Mouse (Mus musculus): ENCODE data around the gene Cdk11b.
"Not testable (repeated sequence)": the region's sequence is repeated elsewhere in the genome, so short reads cannot be mapped to it uniquely, and the experiment has no call there.

The Cdk11b gene

DNA sequence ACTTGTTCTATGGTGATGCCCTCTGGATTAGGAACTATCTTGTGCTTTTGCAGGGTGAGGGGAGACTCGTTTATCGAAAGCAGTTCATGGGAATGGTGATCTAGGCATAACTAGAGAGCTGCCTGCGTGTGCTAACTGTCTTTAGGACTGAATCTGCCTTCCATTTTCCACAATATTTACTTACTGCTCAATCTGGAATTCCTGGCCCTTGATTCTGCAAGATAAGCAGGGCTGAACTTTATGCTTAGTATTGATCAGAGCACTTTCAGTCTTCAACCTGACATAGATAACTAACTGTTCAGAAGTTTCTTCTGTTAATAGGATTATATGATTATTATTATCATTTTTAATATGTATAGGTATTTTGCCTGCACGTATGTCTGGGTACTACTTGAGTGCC lies 19.5 kb upstream of the Cdk11b start:
- no peak for DNase-seq (ENCODE audit: inconsistent ontology term)

DNA sequence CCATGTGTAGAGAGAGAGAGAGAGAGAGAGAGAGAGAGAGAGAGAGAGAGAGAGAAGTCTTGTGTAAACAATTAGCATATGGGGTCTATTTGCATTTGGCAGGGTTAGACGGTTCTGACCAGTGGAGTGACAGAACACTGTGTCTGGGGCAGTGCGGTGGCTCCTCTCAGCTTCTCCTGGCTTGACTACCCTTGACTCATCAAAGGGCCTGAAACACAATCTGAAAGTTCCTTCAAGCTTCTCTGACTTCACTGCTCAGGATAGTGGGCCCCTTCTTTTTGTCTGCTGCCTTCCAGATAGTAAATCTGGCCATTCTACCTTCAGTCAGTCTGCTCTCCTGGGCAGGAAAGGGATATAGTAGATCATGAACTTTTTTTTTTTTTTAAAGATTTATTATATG lies 17.8 kb upstream of the Cdk11b start:
- DNase-seq (ENCODE audit: inconsistent ontology term), result no peak

DNA sequence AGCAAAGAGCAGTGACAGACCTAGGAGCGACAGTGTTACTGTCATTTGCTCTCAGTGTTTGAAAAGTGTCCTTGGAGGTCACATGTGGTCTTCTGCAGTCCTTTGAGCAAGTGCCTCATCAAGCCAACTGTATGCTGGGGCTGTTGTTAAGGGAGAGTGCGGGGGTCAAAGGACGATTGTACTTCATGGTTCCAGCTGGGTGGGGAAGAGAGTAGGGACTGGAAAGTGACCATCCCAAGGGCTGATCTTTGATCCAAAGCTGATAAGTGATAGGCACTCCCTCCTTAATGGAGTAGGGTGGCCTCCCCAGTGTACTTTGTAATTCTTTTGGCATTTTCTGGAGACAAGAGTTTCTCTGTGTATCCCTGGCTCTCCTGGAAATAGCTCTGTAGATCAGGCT lies 12.8 kb upstream of the Cdk11b start:
- no peak for DNase-seq (ENCODE audit: inconsistent ontology term)

DNA sequence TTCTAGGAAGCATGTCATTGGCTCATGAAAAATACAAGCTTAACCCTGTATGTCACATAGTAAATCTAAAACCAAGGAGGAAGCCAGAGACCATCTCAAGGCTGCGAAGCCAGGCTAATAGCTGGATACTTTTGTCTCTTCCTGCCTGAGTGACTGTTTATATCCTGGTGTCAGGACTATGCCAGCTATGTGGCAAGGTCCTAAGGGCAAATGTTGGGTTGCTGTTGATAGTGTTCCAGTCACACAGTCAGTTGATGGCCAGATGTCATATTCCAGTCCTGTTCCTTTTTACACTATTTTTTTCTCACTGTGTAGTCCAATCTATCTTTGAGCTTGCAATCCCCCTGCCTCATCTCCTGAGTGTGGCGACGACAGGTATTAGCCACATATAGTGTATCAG lies 11.4 kb upstream of the Cdk11b start:
- DNase-seq (ENCODE audit: inconsistent ontology term), result no peak

DNA sequence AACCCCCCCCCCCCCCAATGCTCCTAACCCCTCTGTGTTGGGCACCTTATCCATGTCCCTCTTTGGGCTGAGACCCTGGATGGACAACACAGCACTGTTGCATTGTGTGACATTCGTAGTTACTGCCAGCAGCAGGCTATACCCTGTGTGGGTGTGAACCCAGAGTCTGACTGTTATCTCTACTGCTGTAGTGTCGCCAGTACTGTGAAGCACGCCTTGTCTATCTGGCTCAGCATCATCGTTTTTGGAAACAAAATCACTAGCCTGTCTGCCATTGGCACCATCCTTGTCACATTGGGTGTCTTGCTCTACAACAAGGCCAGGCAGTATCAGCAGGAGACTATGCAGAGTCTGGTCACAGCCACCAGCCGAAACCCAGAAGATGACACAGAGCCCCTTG lies 6.3 kb upstream of the Cdk11b start:
- no peak for DNase-seq (ENCODE audit: inconsistent ontology term)

DNA sequence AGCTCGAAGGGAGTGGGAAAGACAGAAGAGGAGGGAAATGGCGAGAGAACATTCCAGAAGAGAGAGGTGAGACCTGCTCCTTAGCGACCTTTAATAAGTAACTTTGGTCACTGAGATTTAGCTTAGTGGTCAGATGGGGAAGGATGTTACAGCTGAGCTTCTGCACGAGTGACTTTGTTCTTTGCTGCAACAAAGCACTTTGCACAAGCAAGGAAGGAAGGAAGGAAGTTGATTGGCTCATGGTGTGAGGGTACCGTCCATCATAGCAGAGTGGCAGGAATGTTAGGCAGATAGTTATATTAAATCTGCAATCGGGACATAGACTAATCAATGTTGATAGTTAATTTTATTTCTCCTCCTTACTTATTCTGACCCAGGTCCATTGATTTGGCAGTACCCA lies 5.6 kb downstream of the Cdk11b start:
- DNase-seq (ENCODE audit: inconsistent ontology term), result no peak

DNA sequence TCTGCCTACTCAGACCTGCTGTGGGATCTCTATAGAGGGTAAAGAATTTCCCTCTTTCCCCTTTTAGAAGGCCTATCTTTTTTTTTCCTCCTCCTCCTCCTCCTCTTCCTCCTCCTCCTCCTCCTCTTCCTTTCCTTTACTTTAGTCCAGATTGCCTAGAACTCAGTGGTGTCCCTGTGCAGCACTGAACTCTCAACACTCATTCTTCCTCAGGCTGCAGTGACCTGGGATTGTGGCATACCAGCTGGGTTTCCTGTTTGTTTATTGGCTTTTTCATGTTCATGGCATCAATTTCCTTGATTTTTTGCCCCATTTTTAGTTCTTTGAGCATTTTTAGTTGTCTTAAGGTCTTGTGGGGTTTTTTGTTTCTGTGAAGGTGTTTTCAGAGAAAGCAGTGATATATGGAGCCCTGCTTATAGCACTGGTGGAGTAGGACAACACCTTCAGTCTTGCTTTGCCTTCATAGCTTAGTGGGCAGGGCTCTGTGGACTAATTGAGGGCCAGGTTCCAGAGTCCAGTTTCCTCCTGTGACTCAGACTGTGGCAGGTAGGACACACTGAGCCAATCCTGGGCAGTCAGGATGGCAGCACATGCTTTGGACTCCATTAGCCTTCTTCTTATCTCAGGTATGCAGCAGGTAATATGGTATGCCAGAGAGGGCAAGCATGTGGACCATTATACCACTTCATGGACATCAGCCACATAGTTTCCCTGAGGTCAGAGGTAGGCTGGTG lies 11.3 kb downstream of the Cdk11b start:
- no peak for DNase-seq (ENCODE audit: inconsistent ontology term)

DNA sequence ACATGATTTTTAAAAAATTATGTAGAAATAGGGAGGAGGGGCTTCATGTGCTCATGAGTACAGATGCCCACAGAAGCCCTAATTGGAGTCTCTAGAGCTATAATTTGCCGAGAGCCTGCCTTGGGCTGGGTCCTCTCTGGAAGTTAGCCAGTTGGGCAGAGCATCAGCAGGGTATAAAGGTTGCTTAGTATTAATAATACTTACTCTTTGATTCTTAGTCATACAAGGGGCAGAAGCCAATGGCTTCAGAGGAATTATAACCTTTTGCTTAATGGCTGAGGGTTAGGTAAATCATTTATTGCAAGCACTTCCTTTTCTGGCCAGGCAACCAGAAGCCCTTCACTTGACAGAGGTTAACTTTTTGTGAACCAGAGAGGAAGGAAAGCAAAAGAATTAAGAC lies 18.9 kb downstream of the Cdk11b start:
- DNase-seq (ENCODE audit: inconsistent ontology term), result no peak

DNA sequence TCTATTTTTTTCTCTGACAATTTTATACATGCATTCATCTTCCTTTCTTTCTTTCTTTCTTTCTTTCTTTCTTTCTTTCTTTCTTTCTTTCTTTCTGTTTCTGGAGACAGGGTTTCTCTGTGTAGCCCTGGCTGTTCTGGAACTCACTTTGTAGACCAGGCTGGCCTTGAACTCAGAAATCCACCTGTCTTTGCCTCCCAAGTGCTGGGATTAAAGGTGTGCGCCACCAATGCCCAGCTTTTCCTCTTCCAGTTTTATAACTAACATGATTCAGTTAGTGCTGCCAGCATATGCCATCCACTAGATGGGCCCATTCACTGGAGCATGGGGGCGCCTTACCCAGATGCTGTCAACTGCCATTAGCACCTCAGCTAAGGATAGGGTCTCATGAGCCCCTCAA lies 20.7 kb downstream of the Cdk11b start, which contains the start of gene Gm10563:
TSS of gene Gm10563 (minus strand) at position 101 of the 400 bp plus-strand sequence.
- DNase-seq (ENCODE audit: inconsistent ontology term), result not testable (repeated sequence)

DNA sequence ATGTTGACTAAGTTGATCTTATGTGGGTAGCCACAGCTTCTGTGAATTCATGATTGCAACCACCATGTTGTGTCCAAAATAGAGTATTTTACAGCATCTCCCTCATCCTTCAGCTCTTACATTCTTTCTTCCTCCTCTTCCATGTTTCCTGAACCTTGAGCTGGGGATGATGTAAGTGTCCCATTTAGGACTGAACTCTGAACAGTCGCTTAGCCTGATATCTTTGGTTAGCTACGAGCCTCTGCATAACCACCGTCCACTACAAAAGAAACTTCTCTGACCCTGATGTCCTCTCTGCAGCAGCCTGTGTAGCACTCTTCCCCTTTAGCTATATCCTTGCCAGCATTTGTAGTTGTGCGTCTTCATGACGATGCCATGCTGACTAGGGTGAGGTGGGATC lies 21.1 kb downstream of the Cdk11b start:
- DNase-seq (ENCODE audit: inconsistent ontology term), result no peak

DNA sequence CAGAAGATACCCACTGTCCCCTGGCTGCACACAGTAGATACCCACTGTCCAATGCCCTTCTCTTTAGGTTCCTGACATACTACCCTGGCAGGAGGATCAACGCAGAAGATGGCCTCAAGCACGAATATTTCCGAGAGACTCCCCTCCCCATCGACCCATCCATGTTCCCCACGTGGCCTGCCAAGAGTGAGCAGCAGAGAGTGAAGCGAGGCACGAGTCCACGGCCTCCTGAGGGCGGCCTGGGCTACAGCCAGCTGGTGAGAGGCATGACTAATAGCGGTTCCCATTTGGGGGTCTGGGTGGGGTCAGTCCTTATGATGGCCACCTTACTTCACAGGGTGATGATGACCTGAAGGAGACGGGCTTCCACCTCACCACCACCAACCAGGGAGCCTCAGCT lies 24.7 kb downstream of the Cdk11b start:
- DNase-seq (ENCODE audit: inconsistent ontology term), result no peak

DNA sequence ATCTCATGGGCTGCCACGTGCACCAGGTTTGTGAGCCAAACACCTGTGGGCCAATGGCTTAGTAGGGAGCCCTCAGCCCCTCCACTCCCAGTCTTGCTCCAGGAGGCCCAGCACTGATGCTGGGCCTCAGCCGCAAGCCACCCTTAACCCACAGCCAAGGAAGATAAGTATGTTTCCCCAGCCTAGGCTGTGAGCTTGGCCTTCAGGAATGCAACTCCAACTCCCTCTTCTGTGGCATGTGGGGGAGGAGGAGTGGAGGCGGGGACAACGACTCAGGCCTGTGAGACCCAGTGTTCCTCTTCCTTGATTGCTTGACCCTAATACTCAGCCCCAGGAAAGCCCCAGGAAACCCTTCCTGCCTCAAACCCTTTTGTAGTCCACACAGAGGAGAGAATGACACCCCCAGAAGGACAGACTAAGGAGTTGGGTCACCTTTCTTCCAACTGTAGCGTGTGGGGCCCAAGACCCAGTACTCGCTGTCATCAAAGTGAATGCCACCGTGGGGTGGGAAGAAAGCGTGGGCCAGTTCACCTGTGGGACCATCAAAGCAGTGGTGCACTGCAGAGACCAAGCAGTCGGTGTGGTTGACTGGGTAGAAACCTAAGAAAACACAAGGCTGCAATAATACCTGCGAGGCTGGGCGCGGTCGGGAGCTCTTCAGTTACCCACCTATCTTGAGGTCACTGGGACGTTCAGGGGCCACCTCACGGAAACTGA lies 27.1 kb downstream of the Cdk11b start:
- peak; percentile 84 for DNase-seq (ENCODE audit: inconsistent ontology term)

DNA sequence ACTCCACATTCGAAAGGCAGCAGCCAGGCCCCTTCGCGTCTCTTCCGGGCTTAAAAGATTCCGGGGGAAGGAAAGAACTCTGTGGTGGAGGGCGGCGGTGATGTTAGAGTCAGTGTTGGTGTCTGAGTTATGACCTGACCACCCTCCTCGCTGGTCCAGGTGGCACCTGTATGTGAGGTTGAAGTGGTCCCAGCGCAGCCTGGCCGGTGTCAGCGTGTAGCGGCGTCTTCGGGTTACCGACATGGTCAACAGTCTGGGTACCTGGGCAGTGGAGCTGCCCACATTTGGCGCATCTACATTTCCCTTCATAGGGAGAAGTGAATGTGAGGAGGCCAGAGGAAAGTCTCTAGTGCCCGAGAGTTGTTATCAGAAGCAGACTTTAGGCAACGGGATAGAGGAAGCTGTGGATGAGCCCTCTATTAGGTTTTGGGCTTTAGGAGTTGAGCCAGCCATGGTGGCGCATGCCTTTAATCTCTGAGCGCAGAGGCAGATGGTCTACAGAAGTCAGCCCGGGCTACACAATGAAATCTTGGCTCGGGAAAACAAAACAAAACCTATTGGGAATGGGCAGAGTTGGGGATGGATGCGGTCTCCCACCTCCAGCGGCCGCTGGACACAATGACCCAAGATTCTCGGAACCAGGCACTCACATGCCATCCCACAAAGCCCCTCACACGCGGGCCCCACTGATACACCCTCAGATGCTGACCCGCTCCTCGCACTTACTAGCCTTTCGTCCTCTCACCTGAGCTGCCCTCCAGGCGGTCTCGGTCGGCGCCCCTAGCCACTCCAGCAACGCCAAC lies 27.8 kb downstream of the Cdk11b start:
- no peak for DNase-seq (ENCODE audit: inconsistent ontology term)

DNA sequence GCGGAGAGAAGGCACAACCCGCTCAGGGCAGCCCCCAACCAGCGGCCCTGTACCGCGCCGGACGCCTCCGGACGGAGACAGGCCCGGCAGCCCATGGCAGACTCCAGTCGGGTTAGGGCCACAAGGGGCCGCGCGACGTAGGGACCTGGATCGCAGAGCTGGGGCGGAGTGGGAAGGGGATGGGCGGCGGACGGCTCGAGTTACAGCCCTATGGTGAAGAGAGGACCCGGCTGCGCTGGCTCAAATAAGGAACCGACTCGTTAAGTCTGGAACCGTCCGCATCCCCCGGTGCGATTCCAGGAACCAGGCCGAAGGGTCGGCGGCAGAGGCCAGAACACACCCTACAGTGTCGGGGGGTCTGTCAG lies 28.4 kb downstream of the Cdk11b start, which contains the start of gene Mmp23:
TSS of gene Mmp23 (minus strand) at position 299 of the 365 bp plus-strand sequence.
- DNase-seq (ENCODE audit: inconsistent ontology term), result peak; percentile 72

DNA sequence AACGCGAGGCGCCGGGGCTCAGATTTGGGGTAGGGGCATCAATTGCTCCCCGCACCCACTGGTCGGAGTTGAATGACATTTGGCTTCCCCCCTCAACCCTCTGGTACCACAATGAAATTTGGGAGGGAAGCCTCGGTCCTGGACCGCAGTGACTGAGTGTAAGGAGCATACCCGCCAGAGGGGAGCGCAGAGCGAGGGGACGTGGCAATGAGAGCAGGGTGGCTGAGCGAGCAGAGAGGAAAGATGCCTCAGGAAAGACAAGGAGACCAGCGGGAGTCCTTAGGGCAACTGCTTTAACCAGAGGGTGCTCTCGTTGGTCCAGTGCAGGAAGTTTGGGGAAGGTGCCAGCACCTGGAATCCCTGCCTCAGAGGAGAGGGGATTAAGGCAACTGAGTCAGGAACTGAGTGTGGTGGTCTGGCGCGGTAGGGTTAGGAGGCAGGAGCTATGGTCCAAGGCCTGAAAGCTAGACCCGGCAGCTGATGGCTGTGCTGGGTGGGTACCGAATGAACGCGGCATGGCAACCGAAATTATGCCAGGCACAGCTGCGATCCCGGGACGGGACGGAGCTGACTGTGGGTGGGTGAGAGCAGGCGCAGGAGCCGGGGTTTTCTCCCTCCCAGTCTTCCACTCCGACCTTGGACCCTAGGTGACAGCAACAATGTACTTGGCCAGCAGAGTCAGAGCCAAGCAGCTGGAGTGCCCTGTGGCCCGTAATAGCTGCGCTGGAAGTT lies 29.0 kb downstream of the Cdk11b start:
- DNase-seq (ENCODE audit: inconsistent ontology term), result peak; percentile 50

DNA sequence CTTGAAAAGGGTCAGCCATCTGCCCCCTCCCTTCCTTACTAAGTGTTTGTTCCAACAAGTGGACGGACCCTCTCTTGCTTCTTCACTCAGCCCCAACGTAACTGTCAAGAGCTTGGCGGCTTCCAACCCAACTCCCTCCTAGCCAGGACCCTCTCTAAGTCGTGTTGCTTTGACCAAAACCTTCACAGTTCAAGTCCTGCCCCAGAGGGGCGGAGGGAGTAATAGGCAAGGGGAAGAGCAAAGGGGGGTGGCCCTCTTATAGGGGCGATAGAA lies 29.5 kb downstream of the Cdk11b start:
- DNase-seq (ENCODE audit: inconsistent ontology term), result peak; percentile 37

DNA sequence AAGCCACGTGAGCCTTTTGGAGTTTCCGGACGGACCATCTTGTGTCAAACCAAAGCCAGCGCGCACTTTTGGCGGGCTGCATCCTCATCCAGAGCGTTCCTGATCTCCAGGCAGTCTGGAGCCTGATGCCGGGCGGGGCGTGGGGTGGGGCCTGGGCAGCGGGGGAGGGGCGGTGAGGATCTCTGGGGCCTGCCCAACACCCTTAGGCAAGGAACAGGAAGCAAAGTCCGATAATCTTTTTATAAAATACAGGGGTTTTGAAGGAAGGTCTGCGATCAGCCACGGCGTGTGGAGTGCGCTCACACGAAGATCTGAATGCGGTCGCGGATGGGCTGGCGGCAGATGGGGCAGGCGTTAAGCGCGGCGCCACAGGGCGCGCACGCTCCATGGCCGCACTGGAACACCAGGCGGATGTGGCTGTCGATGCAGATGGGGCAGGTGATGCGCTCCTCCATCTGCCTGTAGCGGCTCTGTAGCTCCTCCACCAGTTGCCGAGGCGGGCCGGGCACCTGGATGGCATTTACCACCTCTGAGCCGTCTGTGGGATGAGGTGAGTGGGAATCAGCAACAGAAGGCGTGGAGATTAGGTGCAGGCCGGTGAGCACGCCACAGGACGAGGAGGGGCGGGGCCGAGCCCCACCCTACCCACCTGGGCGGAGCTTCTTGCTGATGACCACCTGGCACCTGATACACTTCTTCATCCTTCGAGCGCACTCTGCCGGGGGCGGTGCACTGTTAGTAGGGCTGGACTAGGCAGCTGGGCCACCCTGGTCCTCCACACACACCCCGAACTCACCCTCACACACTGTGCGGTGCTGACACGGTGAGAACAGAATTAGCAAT lies 30.0 kb downstream of the Cdk11b start:
- DNase-seq (ENCODE audit: inconsistent ontology term), result peak; percentile 37

DNA sequence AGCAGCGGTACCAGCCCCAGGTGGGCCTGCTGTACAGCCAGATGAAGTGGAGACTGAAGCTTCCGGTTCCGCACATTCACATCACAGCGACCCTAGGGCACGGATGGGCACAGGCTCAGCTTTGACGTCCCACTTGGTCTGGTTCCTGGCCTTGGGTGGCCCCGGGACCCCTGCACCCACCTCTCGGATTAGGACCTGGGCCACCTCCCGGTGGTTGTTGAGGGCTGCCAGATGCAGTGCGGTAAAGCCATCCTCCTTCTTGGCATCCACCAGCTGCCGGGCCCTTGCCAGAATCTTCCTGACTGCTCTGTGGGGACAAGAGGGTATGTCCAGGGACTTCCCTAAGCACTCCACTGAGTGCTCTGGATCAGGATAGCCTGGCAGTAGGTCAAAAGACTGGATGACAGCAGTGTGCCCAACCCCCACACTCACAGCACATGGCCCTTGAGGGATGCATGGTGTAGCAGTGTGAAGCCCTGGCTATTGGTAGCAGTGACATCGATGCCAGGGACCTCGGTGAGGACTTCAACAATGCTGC lies 31.6 kb downstream of the Cdk11b start:
- no peak for DNase-seq (ENCODE audit: inconsistent ontology term)

DNA sequence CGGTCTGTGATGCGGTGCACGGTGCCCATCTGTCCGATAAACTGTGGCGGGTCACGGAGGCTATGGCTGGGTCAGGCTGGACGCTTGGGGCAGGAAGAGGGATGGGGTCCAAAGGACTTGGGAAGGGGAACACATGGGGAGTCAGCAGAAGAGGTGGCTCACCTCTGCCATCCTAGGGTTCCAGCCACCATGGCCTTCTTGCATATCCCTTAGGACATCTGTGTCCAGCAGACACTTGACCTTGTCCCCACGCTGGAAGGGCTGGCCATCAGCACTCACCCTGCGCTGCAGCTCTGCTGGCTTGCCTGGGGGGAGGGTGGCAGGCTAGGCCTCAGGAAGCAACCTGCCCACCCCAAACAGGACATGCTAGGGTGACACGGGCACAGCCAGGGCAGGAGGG lies 34.3 kb downstream of the Cdk11b start:
- no peak for DNase-seq (ENCODE audit: inconsistent ontology term)

DNA sequence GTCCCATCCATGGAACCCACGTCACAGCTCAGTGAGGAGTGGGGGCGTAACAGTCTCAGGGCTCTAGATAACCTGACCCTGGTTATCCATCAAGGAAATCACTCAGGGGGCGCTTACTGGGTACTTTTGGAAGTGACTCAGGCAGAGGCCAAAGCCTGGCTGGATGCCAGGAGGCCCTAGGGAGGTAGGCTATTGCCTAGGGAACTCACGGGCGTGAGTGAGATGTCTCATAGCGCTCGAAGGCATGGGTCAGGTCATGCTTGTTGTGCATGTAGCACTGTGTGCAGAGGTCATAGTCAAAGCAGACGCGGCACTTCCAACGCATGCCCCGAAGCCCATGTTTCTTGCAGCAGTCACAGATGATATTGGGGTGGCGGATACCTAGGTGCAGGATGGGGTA lies 36.0 kb downstream of the Cdk11b start:
- no peak for DNase-seq (ENCODE audit: inconsistent ontology term)

DNA sequence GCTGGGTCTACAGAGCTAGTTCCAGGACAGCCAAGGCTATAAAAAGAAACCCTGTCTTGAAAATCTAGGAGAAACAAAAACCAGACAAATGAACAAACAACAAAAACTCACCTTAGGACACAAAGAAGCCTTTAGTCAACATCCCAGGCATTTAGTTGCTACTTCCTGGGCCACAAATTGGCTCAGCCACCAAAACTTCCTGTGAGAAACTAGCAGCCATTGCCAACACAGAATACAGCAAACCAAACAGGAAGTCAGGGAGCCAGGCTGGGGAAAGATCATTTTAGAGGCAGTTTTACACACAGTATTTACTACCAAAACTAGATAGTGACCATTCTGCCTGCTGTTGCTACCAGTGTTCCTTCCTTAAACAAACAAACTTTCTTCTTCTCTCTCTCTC lies 42.2 kb downstream of the Cdk11b start:
- DNase-seq (ENCODE audit: inconsistent ontology term), result peak; percentile 7

Measured in Muller cell, postnatal 12 days (primary cell).